Mouse (Mus musculus) testis, adult 2 months (tissue): Measurements from ENCODE around the gene Kat2b.

ENCODE experiments used
- CTCF ChIP-seq: fragments of 200-500 bp; IDR thresholded peaks from 2 replicates; pipeline ENCODE4 v1.5.1; 2012; ENCODE audit warnings: low read depth, mild to moderate bottlenecking, inconsistent platforms, low read length, moderate library complexity; ENCODE audit not compliant: control insufficient read depth, insufficient read depth, insufficient replicate concordance
- POLR2A ChIP-seq: fragments of 200-500 bp; IDR thresholded peaks from 2 replicates; pipeline ENCODE4 v1.6.1; 2012; ENCODE audit warnings: low read depth, mild to moderate bottlenecking, inconsistent platforms, low read length, moderate library complexity; ENCODE audit not compliant: control insufficient read depth

GRCm38 (mm10) chr17:53588097-53588855 lies 21.6 kb downstream of the Kat2b start:
- TF ChIP-seq CTCF = no peak
- TF ChIP-seq POLR2A = no peak
